Mouse (Mus musculus) embryonic fibroblast, embryonic 13.5 days (primary cell): ENCODE data around the gene Klf11.

ENCODE experiments used
- CTCF ChIP-seq: IDR thresholded peaks from 2 replicates; pipeline ENCODE4 v1.5.1; 2011; ENCODE audit warnings: mild to moderate bottlenecking, control low read depth, low read length, moderate library complexity, borderline replicate concordance; ENCODE audit not compliant: insufficient read depth
- POLR2A ChIP-seq: IDR thresholded peaks from 2 replicates; pipeline ENCODE4 v1.6.1; 2011; ENCODE audit warnings: low read depth, mild to moderate bottlenecking, control low read depth, low read length, moderate library complexity

- TF ChIP-seq CTCF (no peak), POLR2A (no peak)
Measured at GRCm38 (mm10) chr12:24634648-24635047, 16.4 kb upstream of the Klf11 start.
